Mouse (Mus musculus): Measurements from ENCODE around the gene Aup1.

The Aup1 gene

GRCm38 (mm10) chr6:83070311-83071219 lies 16.2 kb downstream of the Aup1 start:
- DNase-seq: peak; percentile 22 to 58

- DNase-seq: peak in 1 of 2 experiments; percentile 27
Observed at GRCm38 (mm10) chr6:83071220-83071619, 16.9 kb downstream of the Aup1 start.

DNA sequence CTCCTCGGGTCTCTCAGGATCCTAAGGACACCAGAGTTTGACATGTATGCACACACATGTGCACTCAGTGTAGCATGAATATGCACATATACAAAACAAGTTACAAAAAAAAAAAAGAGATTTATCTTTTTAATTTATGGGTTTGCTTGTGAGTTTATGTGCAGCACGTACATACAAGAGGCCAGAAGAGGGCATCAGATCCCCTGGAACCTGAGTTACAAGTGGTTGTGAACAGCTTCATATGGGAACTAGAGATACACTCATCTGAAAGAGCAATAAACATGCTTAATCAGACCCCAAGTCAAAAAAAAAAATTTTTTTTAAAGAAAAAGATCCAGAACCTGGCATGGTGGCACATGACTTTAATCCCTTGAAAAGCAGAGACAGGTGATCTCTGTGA lies 20.7 kb downstream of the Aup1 start:
- no peak for DNase-seq

DNA sequence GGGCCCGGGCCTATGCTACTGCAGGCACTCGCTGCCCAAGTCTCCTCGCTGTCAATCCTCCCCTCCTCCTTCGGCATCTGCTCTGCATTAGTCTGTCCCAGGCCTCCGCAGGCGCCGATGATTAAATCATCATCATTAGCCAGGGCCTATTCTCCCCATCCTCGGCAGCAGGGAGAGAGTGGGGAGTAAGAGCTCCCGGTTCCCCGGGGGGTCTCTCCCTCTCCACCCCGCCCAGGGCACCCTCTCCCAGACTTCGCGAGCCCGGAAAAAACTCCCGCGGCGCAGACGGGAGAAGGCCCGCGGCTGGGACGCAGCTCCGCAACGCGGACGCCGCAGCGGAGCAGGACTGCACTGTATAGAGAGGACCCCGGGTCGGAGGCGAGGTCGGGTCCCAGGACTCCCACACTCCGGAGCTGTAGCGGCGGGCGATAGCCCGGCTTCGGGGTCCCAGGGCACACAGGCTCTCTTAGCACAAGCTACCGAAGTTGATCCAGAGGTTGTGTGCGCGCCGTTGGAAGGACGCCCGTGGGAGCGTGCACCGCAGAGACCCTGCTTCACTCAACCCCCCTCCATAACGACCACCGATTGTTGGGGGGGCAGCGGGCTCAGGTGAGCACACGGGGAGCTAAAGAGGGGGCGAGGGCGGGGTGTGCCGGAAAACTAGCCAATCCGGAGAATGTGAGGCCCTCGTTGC lies 23.5 kb downstream of the Aup1 start, which contains the start of gene Pcgf1:
Gene Pcgf1 (plus strand): TSS at position 240 of the 694 bp plus-strand sequence.
- DNase-seq: peak; percentile 55 to 57

DNA sequence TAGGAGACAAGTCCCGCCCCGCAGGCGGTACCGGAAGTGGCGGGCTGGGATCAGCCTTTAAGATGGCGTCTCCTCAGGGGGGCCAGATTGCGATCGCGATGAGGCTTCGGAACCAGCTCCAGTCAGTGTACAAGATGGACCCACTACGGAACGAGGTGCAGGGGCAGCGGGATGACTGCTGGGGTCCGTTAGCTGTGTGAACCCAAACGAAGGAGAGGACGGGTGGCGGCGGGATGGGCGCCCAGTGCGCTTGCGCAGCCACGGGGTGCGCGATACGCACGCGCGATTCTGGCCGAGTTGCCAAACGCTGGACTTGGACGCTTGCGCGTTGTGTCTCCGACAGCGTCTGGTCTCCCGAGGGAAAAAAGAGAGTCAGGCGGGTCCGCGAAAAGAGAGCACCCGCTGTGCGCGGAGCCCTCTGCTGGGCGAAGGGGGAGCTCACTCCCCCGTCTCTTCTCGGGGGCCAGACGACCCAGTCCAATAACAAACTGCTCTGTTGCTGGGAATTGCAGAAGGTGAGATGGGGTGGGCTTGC lies 24.1 kb downstream of the Aup1 start:
- peak; percentile 100 for DNase-seq

- no peak for DNase-seq
Observed at GRCm38 (mm10) chr6:83080210-83080609, 25.9 kb downstream of the Aup1 start.

GRCm38 (mm10) chr6:83083497-83083896 lies 29.2 kb downstream of the Aup1 start:
- DNase-seq: no peak

DNA sequence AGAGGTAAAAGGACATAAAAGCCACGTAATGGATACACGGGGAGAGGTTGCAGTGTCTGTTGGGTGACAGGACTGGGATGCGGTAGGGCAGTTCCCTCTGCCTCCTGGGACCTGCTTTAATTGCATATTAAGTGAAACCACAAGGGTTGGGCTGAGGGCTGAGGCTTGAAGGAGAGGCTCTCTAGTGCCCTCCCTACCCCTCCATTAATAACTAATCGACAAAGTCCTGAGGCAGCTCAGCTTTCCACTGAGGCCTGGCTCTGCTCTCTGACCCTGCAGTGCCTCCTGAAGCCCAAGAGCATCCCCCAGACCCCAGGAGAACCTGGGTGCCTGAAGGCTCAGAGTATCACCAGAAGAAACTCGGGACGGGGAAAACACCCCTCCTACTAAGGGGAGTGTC lies 30.2 kb downstream of the Aup1 start:
- no peak for DNase-seq

- DNase-seq: no peak
Observed at GRCm38 (mm10) chr6:83086121-83087035, 32.1 kb downstream of the Aup1 start, which contains the start of gene Lbx2. Gene Lbx2, plus strand, starts transcription at chr6:83086367.

DNA sequence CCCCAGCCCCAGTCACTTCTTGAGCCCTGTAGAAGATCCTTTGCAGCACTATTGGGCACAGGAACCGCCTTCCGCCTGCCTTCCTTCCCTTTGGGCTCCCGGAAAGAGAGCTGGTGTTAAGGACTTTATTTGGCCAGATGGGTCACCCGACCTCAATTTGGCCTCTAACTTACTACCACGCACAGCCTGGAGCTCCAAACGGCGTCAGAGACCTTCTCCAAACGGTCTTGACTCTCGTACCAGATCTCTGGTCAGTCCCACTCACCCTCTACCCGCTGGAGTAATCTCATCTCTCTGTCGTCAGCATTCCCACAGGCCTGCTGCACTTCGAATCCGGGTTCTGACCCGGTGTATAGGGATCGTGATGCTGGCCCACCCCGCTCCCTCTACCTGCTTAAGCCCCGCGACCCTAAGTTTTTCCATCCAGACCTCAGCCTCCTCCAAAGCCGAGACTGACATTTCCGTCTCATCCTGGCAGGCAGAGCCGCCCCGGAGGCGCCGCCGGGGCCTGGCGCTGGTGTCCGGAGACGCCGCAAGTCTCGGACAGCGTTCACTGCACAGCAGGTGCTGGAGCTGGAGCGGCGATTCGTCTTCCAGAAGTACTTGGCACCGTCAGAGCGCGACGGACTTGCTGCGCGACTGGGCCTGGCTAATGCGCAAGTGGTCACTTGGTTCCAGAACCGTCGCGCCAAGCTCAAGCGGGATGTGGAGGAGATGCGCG lies 33.0 kb downstream of the Aup1 start:
- no peak for DNase-seq

- DNase-seq: no peak
Observed at GRCm38 (mm10) chr6:83087926-83088260, 33.6 kb downstream of the Aup1 start.

DNA sequence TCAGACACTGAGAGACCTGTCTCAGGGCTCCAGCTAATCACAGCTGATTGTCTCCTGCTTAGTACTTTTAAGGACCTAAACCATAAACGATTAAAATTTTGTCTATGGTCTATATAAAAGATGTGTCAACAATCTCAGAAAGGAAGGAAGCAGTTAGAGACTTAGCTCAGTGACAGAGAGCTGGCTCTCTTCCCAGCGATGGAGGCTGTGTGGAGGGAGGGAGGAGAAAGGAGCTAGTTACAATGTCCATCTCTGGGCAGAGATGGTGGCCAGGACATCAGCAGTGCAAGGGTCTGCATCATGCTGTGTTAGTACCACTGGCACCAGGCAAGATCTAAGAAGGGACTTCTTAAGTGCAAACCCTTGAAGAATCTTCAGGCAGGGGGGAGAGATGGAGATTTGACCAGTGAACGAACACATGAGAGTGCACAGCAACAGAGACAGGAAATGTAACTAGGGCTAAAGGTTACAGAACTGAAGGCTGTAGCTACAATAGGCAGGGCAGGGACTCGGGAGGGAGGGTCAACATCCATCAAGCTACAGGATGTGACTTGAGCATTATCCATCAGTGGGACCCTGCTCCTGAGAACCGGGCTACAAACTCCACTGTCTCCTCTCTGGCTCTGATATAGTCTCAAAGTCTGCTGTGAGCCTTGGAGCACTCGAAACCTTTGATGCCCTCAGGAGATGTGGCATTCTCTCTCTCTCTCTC lies 38.3 kb downstream of the Aup1 start:
- no peak for DNase-seq

- DNase-seq: no peak
Observed at GRCm38 (mm10) chr6:83095968-83096367, 41.6 kb downstream of the Aup1 start.

GRCm38 (mm10) chr6:83098411-83098810 lies 44.1 kb downstream of the Aup1 start:
- DNase-seq: no peak

GRCm38 (mm10) chr6:83101316-83101687 lies 47.0 kb downstream of the Aup1 start, which contains the start of the genes Ccdc142 and Gm42688:
Gene Ccdc142, plus strand, starts transcription at chr6:83101601.
Gene Gm42688, plus strand, starts transcription at chr6:83101617.
- peak; percentile 90 to 94 for DNase-seq

DNA sequence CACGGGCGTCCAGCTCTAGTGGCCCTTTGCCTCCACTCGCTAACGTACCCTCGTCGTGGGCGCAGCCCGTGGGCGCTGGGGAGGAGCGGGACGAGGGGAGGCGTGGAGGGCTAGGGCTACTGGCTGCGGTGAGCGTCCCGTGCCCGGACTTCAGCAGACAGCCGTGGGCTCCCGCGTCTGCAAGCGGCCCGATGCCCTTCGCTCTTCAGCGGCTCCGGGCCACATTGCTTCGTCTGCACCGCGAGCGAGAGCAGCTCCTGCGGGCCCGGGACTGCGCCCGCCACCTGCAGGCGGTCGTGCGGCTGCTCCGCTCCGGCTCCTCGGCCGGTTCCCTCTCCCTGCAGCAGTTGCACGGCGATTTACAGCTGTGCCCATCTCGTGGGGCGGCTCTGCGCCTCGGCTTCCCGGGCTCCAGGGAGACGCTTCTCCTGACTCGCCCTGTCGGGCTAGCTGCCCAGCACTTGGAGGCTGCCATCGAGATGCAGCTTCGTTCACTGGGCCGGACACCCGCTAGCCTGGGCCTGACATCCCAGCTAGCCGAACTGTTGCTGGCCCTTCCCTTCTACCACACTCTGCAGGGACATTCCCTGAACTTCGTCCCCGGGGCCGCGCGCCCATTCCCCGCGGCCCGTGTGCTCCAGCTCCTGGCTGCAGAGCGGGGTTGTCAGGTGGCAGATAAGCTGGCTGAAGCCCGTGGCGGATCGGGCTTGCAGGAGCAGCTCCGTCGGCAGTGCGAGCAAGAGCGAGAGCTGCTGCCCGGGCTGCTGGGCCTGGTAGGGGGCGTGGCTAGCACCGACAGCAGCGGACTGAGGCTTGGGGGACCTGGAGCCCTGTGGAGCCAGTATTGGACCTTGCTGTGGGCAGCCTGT lies 47.6 kb downstream of the Aup1 start:
- peak; percentile 41 to 59 for DNase-seq

DNA sequence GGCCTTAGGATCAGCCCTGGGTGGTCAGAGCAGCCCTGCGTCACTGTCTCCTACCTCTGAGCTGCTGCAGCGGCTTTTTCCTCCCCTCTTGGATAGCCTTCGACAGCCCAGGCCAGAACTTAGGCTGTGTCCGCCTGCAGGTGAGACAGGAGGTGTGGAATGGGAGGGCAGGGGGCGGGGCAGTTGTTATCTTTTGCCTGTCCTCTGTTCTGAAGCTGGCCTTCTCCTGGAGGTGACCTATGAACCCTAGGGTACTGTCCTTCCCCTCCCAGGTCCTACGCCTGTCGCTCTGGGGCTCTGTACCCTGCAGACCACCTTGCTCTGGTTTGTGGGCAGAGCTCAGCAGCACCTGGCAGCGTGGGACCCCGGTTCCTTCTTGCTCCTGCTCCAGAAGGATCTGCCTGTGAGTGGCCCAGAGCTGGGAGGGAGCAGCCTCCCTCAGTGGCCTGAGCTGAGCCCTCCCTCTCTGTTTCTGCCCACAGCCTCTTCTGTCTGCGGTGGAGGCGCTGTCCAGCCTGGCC lies 48.9 kb downstream of the Aup1 start:
- no peak for DNase-seq

DNA sequence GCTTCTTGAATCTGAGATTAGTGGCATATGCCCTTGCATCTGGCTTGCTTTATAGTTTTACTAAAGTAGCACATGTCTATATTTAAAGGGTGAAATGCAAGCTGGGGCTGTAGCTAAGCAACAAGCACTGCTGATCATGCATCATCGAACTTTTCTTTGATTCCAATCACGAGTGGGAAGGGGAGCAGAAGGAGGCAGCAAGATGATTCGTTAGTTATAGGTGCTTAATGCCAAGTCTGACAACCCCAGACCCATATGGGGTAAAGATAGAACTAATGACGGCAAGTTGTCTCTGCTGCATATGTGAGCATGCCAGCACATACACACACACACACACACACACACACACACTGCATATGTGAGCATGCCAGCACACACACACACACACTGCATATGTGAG lies 49.8 kb downstream of the Aup1 start:
- DNase-seq: no peak

Measured in cerebellum, postnatal 36 days (tissue).